Mouse (Mus musculus): ENCODE measurements around the gene Oas3. TPM values are rescaled to one million over a fixed set of nuclear protein-coding genes. Genes with fewer than 3 reads are reported as not detected.

Gene Oas3
- polyA plus RNA-seq, 1 experiment: 2.3 TPM

- TF ChIP-seq CTCF (conservative IDR thresholded peaks at IDR 0.05; ENCODE audit: insufficient read depth, insufficient read length, low read depth, low read length): peak; percentile 80
- TF ChIP-seq POLR2A (IDR thresholded peaks at IDR 0.05; ENCODE audit: low read depth, low read length): no peak
- Histone ChIP-seq H3K36me3 (ENCODE audit: control insufficient read depth, insufficient read depth, low read length) (no peaks in the 10 kb centered on the region), H3K27ac (ENCODE audit: insufficient read depth, low read depth, low read length) (no peak overlapping the region), H3K4me1 (ENCODE audit: control insufficient read depth, insufficient read depth, low read length) (no peaks in the 10 kb centered on the region), H3K27me3 (replicated peaks; ENCODE audit: control insufficient read depth, insufficient read depth, low read length) (peaks cover 2% of the 10 kb centered on the region), H3K4me3 (ENCODE audit: insufficient read depth, low read depth, low read length) (no peak overlapping the region)
- 5% methylated on average over 16 of the region's 16 CpGs for WGBS
- peak; percentile 50 for DNase-seq
These were observed 63.1 kb downstream of the Oas3 start for GRCm38 (mm10) chr5:120714314-120714713.

GRCm38 (mm10) chr5:120712721-120713120, 64.7 kb downstream of the Oas3 start:
- Histone ChIP-seq H3K27me3 (replicated peaks; ENCODE audit: control insufficient read depth, insufficient read depth, low read length) (peaks cover 2% of the 10 kb centered on the region), H3K4me1 (ENCODE audit: control insufficient read depth, insufficient read depth, low read length) (no peaks in the 10 kb centered on the region), H3K4me3 (ENCODE audit: insufficient read depth, low read depth, low read length) (no peak overlapping the region), H3K36me3 (ENCODE audit: control insufficient read depth, insufficient read depth, low read length) (no peaks in the 10 kb centered on the region), H3K27ac (ENCODE audit: insufficient read depth, low read depth, low read length) (no peak overlapping the region)
- 82% methylated on average over 8 of the region's 8 CpGs for WGBS
- TF ChIP-seq CTCF (conservative IDR thresholded peaks at IDR 0.05; ENCODE audit: insufficient read depth, insufficient read length, low read depth, low read length) (no peak), POLR2A (IDR thresholded peaks at IDR 0.05; ENCODE audit: low read depth, low read length) (no peak)
- no peak for DNase-seq

- Histone ChIP-seq H3K27me3 (replicated peaks; ENCODE audit: control insufficient read depth, insufficient read depth, low read length) (peaks cover 2% of the 10 kb centered on the region), H3K27ac (ENCODE audit: insufficient read depth, low read depth, low read length) (no peak within 1 kb of the TSS), H3K4me3 (ENCODE audit: insufficient read depth, low read depth, low read length) (peak within 1 kb of the TSS; percentile 20; the same call in 1 of the 2 replicates), H3K4me1 (ENCODE audit: control insufficient read depth, insufficient read depth, low read length) (no peaks in the 10 kb centered on the region), H3K36me3 (ENCODE audit: control insufficient read depth, insufficient read depth, low read length) (no peaks in the 10 kb centered on the region)
- no peak for DNase-seq
- WGBS: 58% methylated on average over 3 of the region's 3 CpGs
- no peak for TF ChIP-seq POLR2A (IDR thresholded peaks at IDR 0.05; ENCODE audit: low read depth, low read length)
- no peak for TF ChIP-seq CTCF (conservative IDR thresholded peaks at IDR 0.05; ENCODE audit: insufficient read depth, insufficient read length, low read depth, low read length)
These were observed 65.6 kb downstream of the Oas3 start, which contains the start of gene Dtx1 for GRCm38 (mm10) chr5:120711827-120712226. Dtx1 (minus strand) TSS chr5:120711927.

- no peak overlapping the region for H3K27ac ChIP-seq (ENCODE audit: insufficient read depth, low read depth, low read length)
- H3K4me1 ChIP-seq (ENCODE audit: control insufficient read depth, insufficient read depth, low read length): no peaks in the 10 kb centered on the region
- no peaks in the 10 kb centered on the region for H3K36me3 ChIP-seq (ENCODE audit: control insufficient read depth, insufficient read depth, low read length)
- peaks cover 2% of the 10 kb centered on the region for H3K27me3 ChIP-seq (replicated peaks; ENCODE audit: control insufficient read depth, insufficient read depth, low read length)
- DNase-seq: peak; percentile 10
- H3K4me3 ChIP-seq (ENCODE audit: insufficient read depth, low read depth, low read length): peak overlapping the region; percentile 20; the same call in 1 of the 2 replicates
- WGBS: 3% methylated on average over 42 of the region's 43 CpGs
- TF ChIP-seq CTCF (conservative IDR thresholded peaks at IDR 0.05; ENCODE audit: insufficient read depth, insufficient read length, low read depth, low read length): no peak
- no peak for TF ChIP-seq POLR2A (IDR thresholded peaks at IDR 0.05; ENCODE audit: low read depth, low read length)
These were observed 66.0 kb downstream of the Oas3 start for GRCm38 (mm10) chr5:120711416-120711815.

GRCm38 (mm10) chr5:120710826-120711248, 66.6 kb downstream of the Oas3 start:
- peak overlapping the region; percentile 0; the same call in 1 of the 2 replicates for H3K4me3 ChIP-seq (ENCODE audit: insufficient read depth, low read depth, low read length)
- peaks cover 2% of the 10 kb centered on the region for H3K27me3 ChIP-seq (replicated peaks; ENCODE audit: control insufficient read depth, insufficient read depth, low read length)
- no peaks in the 10 kb centered on the region for H3K4me1 ChIP-seq (ENCODE audit: control insufficient read depth, insufficient read depth, low read length)
- H3K27ac ChIP-seq (ENCODE audit: insufficient read depth, low read depth, low read length): no peak overlapping the region
- TF ChIP-seq POLR2A (IDR thresholded peaks at IDR 0.05; ENCODE audit: low read depth, low read length): no peak
- TF ChIP-seq CTCF (conservative IDR thresholded peaks at IDR 0.05; ENCODE audit: insufficient read depth, insufficient read length, low read depth, low read length): no peak
- 1% methylated on average over 30 of the region's 34 CpGs for WGBS
- no peaks in the 10 kb centered on the region for H3K36me3 ChIP-seq (ENCODE audit: control insufficient read depth, insufficient read depth, low read length)
- no peak for DNase-seq

GRCm38 (mm10) chr5:120710161-120710825, 67.2 kb downstream of the Oas3 start:
- 5% methylated on average over 40 of the region's 40 CpGs for WGBS
- H3K4me3 ChIP-seq (ENCODE audit: insufficient read depth, low read depth, low read length): peak overlapping the region; percentile 0; the same call in 1 of the 2 replicates
- H3K27me3 ChIP-seq (replicated peaks; ENCODE audit: control insufficient read depth, insufficient read depth, low read length): peaks cover 2% of the 10 kb centered on the region
- no peak for DNase-seq
- no peak for TF ChIP-seq CTCF (conservative IDR thresholded peaks at IDR 0.05; ENCODE audit: insufficient read depth, insufficient read length, low read depth, low read length)
- TF ChIP-seq POLR2A (IDR thresholded peaks at IDR 0.05; ENCODE audit: low read depth, low read length): no peak
- H3K4me1 ChIP-seq (ENCODE audit: control insufficient read depth, insufficient read depth, low read length): no peaks in the 10 kb centered on the region
- no peaks in the 10 kb centered on the region for H3K36me3 ChIP-seq (ENCODE audit: control insufficient read depth, insufficient read depth, low read length)
- no peak overlapping the region for H3K27ac ChIP-seq (ENCODE audit: insufficient read depth, low read depth, low read length)

- Histone ChIP-seq H3K4me1 (ENCODE audit: control insufficient read depth, insufficient read depth, low read length) (no peaks in the 10 kb centered on the region), H3K27me3 (replicated peaks; ENCODE audit: control insufficient read depth, insufficient read depth, low read length) (peaks cover 2% of the 10 kb centered on the region), H3K4me3 (ENCODE audit: insufficient read depth, low read depth, low read length) (no peak overlapping the region), H3K36me3 (ENCODE audit: control insufficient read depth, insufficient read depth, low read length) (no peaks in the 10 kb centered on the region), H3K27ac (ENCODE audit: insufficient read depth, low read depth, low read length) (no peak overlapping the region)
- TF ChIP-seq CTCF (conservative IDR thresholded peaks at IDR 0.05; ENCODE audit: insufficient read depth, insufficient read length, low read depth, low read length) (no peak), POLR2A (IDR thresholded peaks at IDR 0.05; ENCODE audit: low read depth, low read length) (no peak)
- no peak for DNase-seq
- WGBS: 45% methylated on average over 13 of the region's 13 CpGs
These were observed 70.5 kb downstream of the Oas3 start for GRCm38 (mm10) chr5:120706976-120707375.

Measured in kidney, adult 2 months (tissue).